Mouse (Mus musculus) ES-E14 (cell line): ENCODE measurements around the gene Cdk19. TPM values are rescaled to one million over a fixed set of nuclear protein-coding genes. Genes with fewer than 3 reads are reported as not detected.

Experiments used
- DNase-seq: peaks from one replicate; pipeline ENCODE4 v3.0.0-alpha.2; 2013; ENCODE audit warnings: low read depth, low spot score
- H3K27ac ChIP-seq: 2 replicates; pipeline ENCODE4 v1.5.1; 2012; ENCODE audit warnings: low read depth, mild to moderate bottlenecking, low read length, moderate library complexity, mixed read lengths; ENCODE audit not compliant: poor library complexity, insufficient read depth, severe bottlenecking
- H3K36me3 ChIP-seq: 2 replicates; pipeline ENCODE4 v1.6.1; 2012; ENCODE audit warnings: mild to moderate bottlenecking, low read length, moderate library complexity, mixed read lengths; ENCODE audit not compliant: control insufficient read depth, poor library complexity, insufficient read depth, severe bottlenecking
- H3K4me1 ChIP-seq, 2 experiments: fragments of 150-350 bp in 1 of 2; sonication (generic) in 1 of 2; 2 replicates each; pipeline ENCODE4 v1.6.1; 2012; ENCODE audit warnings: low read length in 2 of 2, mild to moderate bottlenecking in 1 of 2, mixed read lengths in 1 of 2; ENCODE audit not compliant: control insufficient read depth in 2 of 2, insufficient read depth in 2 of 2, poor library complexity in 1 of 2
- H3K4me3 ChIP-seq, 2 experiments: fragments of 150-350 bp in 1 of 2; sonication (generic) in 1 of 2; 2 replicates each; pipeline ENCODE4 v1.5.1; 2012; ENCODE audit warnings: low read length in 2 of 2, low read depth in 1 of 2, mild to moderate bottlenecking in 1 of 2, mixed read lengths in 1 of 2; ENCODE audit not compliant: insufficient read depth in 1 of 2, poor library complexity in 1 of 2, severe bottlenecking in 1 of 2
- H3K9ac ChIP-seq: 2 replicates; pipeline ENCODE4 v1.6.1; 2012; ENCODE audit warnings: low read depth, mild to moderate bottlenecking, low read length, mixed read lengths; ENCODE audit not compliant: poor library complexity, insufficient read depth, severe bottlenecking
- H3K9me3 ChIP-seq: fragments of 150-350 bp; sonication (generic); 2 replicates; pipeline ENCODE4 v1.6.1; 2012; ENCODE audit warnings: low read depth, mild to moderate bottlenecking, low read length; ENCODE audit not compliant: control insufficient read depth, insufficient read depth
- CHD2 ChIP-seq: IDR thresholded peaks from 2 replicates; pipeline ENCODE4 v1.6.1; 2014; ENCODE audit warnings: mild to moderate bottlenecking, low read depth, low read length, inconsistent platforms
- HCFC1 ChIP-seq: IDR thresholded peaks from 2 replicates; pipeline ENCODE4 v1.6.1; 2012; ENCODE audit warnings: low read length, inconsistent platforms, borderline replicate concordance; ENCODE audit not compliant: insufficient read depth
- MAFK ChIP-seq: IDR thresholded peaks from 2 replicates; pipeline ENCODE4 v1.6.1; 2014; ENCODE audit warnings: mild to moderate bottlenecking, low read depth, low read length, inconsistent platforms; ENCODE audit not compliant: insufficient read depth
- ZC3H11A ChIP-seq: IDR thresholded peaks from 2 replicates; pipeline ENCODE4 v1.6.1; 2012; ENCODE audit warnings: low read depth, mild to moderate bottlenecking, inconsistent platforms, low read length, borderline replicate concordance
- ZNF384 ChIP-seq: IDR thresholded peaks from 2 replicates; pipeline ENCODE4 v1.6.1; 2012; ENCODE audit warnings: low read depth, low read length, inconsistent platforms
- in situ Hi-C, 2 experiments: fragments of 600-800 bp; cut with MboI; formaldehyde crosslinking; loops; one replicate each; pipeline ENCODE4 v1.15.1; 2025; ENCODE audit warnings: low sequenced_read_pairs in 2 of 2, inconsistent platforms in 1 of 2; ENCODE audit not compliant: unreplicated experiment in 2 of 2
- total RNA-seq: library from RNA; depleted of rRNA; stranded (reverse); fragments of 300-350 nt; gene quantifications from 2 replicates; pipeline ENCODE4 v1.2.3, GENCODE M21; 2012

The Cdk19 gene
- total RNA-seq, 1 experiment = 6.4 TPM

DNA sequence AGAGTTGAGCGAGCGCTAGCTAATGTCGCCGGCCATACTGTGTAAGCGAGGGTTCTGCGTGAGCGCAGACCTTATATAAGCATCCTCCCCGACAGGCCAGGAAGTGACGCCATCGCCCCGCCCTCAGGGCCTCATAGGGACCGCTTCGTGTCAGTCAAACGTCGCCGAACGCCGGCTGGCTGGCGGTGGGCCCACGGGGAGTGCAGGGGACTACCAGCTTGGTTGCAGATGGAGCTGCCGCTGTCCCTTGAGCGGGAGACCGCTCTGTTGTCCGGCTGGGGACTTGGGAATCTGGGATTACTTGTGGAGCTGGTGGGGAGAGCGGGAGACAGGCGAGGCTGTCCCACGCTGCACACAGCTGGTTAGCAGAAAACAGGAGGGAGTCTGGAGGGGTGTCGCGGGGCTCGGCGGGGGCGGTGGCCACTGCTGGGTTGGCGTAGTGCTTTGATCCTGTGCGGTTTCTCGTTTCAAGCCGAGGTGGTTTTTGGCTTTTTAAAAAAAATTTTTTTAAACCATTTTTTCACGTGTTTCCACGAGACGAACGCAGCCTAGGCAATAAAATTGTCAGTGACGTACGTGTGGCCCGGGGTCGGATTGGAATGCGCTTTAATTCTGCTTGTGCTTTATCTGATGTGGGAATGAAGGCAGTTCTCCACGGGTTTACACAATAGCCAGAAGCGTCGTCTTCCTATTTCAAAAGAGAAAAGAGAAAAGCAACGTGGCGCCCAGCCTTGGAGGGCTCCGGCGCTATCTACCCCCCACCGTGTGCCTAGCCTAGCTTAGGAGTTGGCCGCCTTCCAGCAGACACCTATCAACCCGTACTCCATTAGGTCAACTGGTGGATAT, 37.0 kb upstream of the Cdk19 start, which contains the start of gene Amd1:
Gene Amd1 (minus strand): TSS at position 47 of the 846 bp plus-strand sequence.
- peak; percentile 97 for DNase-seq
- Histone ChIP-seq H3K4me1 (peaks cover 2 to 9% of the 10 kb centered on the region in 2 experiments; a peak in 3 of 4 replicates), H3K36me3 (no peaks in the 10 kb centered on the region; the same call in 1 of the 2 replicates), H3K9ac (peak within 1 kb of the TSS; percentile 91), H3K4me3 (peak within 1 kb of the TSS; percentile 93 to 99), H3K27ac (peak within 1 kb of the TSS; percentile 86), H3K9me3 (no peaks in the 10 kb centered on the region)
- in situ Hi-C loops = loop anchor here in 1 of 2 experiments (10.0 kb wide), 1 partner anchor 222 kb away; no protein-coding TSS in a partner anchor
- TF ChIP-seq MAFK = no peak
- TF ChIP-seq CHD2 = peak; percentile 66

DNA sequence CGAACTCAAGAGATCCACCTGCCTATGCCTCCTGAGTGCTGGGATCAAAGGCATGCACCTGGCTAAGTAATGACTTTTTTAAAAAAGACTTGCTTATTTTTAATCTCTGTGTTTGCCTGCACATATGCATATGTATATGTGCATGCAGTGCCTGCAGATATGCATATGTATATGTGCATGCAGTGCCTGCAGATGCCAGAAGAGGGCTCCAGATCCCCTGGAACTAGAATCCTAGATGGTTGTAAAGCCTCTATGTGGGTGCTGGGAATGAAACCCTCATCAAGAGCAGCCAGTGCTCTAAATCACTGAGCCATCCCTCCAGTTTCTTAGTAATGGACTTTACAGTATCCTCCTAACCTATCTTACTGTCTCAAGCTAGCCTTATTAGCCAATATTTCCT, 33.4 kb upstream of the Cdk19 start:
- Histone ChIP-seq H3K27ac (no peak overlapping the region), H3K36me3 (no peaks in the 10 kb centered on the region), H3K9me3 (no peaks in the 10 kb centered on the region), H3K4me3 (no peak overlapping the region), H3K9ac (no peak overlapping the region), H3K4me1 (peaks cover 2 to 4% of the 10 kb centered on the region in 2 experiments; a peak in 2 of 4 replicates)
- TF ChIP-seq ZNF384 (no peak), ZC3H11A (no peak), HCFC1 (no peak), CHD2 (no peak), MAFK (no peak)
- no peak for DNase-seq
- in situ Hi-C loops = loop anchor here in 1 of 2 experiments (10.0 kb wide), 1 partner anchor 219 kb away; no protein-coding TSS in a partner anchor

DNA sequence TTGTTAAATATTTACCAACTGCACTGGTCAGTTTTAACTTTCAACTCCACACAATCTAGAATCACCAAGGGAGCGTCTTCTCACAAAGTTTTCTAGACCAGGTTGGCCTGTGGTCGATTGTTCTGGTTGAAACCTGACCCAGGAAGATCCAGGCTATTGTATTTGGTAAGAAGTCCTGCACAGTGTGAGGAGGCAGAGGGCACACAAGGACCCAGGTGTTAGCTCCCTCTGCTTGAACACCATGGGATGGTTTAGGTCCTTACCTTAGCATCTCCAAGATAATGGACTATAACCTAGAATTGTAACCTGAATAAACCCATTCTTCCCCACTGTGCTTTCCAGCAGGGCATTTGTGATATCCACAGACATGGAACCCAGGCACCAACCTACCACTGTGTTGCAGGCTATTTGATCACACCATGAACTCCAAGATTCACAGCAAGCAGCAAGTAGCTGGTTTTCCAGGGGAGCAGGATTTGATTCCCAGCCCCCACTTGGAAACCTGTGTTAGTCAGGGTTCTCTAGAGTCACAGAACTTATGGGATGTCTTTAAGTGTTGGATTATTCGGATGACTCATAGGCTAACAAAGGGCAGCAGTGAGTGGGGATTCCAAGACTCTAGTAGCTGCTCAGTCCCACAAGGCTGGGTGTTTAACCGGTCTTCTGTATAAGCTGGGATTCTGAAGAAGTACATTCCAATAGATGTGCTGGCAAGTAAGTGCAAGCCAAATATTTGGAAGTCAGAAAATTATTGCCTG, 31.4 kb upstream of the Cdk19 start:
- in situ Hi-C loops = loop anchor here in 1 of 2 experiments (10.0 kb wide), 1 partner anchor 217 kb away; no protein-coding TSS in a partner anchor
- no peaks in the 10 kb centered on the region for H3K9me3 ChIP-seq
- H3K9ac ChIP-seq = no peak overlapping the region
- no peaks in the 10 kb centered on the region for H3K36me3 ChIP-seq
- no peak overlapping the region for H3K4me3 ChIP-seq
- no peak for DNase-seq
- no peak overlapping the region for H3K27ac ChIP-seq
- H3K4me1 ChIP-seq = peaks cover 2% of the 10 kb centered on the region in 2 experiments; a peak in 2 of 4 replicates
- no peak for TF ChIP-seq ZNF384
- TF ChIP-seq CHD2 = no peak
- TF ChIP-seq HCFC1 = no peak

DNA sequence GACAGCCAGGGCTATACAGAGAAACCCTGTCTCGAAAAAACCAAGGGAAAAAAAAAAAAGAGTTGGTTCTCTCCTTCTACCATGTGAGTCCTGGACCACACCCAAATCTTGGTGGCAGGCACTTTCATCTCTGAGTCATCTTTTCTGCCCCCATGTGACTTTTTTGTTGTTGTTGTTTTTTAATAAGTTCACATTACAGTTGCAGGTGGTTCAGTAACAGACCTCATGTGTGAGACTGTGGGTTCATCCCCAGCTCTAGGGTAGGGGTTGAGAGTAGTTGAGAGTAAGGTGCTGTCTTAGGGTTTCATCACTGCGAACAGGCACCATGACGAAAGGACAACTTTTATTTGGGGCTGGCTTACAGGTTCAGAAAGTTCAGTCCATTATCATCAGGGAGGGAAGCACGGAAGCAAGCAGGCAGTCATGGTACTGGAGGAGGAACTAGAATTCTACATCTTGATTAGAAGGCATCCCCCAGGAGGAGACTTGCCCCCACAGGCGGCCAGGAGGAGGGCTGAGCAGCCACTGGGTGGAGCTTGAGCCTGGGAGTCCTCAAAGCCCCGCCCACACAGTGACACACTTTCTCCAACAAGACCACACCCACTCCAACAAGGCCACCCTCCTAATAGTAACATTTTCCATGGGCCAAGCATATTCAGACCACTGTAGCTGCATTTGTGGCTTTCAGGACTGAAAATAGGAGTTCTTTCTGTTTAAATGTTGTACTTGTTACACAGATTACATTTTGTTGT, 29.3 kb upstream of the Cdk19 start:
- no peaks in the 10 kb centered on the region for H3K9me3 ChIP-seq
- no peak overlapping the region for H3K27ac ChIP-seq
- no peak overlapping the region for H3K9ac ChIP-seq
- TF ChIP-seq ZNF384 = no peak
- TF ChIP-seq CHD2 = no peak
- no peak for TF ChIP-seq ZC3H11A
- TF ChIP-seq MAFK = no peak
- TF ChIP-seq HCFC1 = no peak
- H3K36me3 ChIP-seq = no peaks in the 10 kb centered on the region
- in situ Hi-C loops = loop anchor here in 1 of 2 experiments (10.0 kb wide), 1 partner anchor 215 kb away; no protein-coding TSS in a partner anchor
- DNase-seq = peak; percentile 65
- H3K4me3 ChIP-seq = 0 out of 4 replicates have a peak overlapping the region, but pooled peaks of 1 of the 2 experiments have one; percentile 13
- peaks cover 2% of the 10 kb centered on the region in 2 experiments; a peak in 2 of 4 replicates for H3K4me1 ChIP-seq
